Mouse (Mus musculus): ENCODE results near the gene Ypel4. TPM values are rescaled to one million over a fixed set of nuclear protein-coding genes. Genes with fewer than 3 reads are reported as not detected.
"Not testable (repeated sequence)": the region's sequence is repeated elsewhere in the genome, so short reads cannot be mapped to it uniquely, and the experiment has no call there.

Ypel4 gene
- polyA plus RNA-seq, 1 experiment from 2014 or later: 1.6 TPM

GRCm38 (mm10) chr2:84723856-84724255, 10.0 kb upstream of the Ypel4 start:
- Histone ChIP-seq H3K27me3 (ENCODE audit: control insufficient read depth, insufficient read depth, low read length) (no peaks in the 10 kb centered on the region), H3K4me1 (replicated peaks; ENCODE audit: control insufficient read depth, insufficient read depth) (0 out of 2 replicates have a peak, but pooled peaks cover 2% of the 10 kb centered on the region), H3K9ac (ENCODE audit: low read length) (no peak overlapping the region), H3K4me3 (ENCODE audit: low read depth, low read length) (no peak overlapping the region), H3K27ac (replicated peaks) (no peak overlapping the region), H3K4me2 (replicated peaks; ENCODE audit: low read depth) (no peak overlapping the region), H3K36me3 (ENCODE audit: control insufficient read depth, insufficient read depth, low read length) (peaks cover 6% of the 10 kb centered on the region), H3K9me3 (ENCODE audit: control insufficient read depth, low read length) (no peaks in the 10 kb centered on the region)
- ATAC-seq (ENCODE audit: low FRiP score, low TSS enrichment) (no peak), DNase-seq (ENCODE audit: low spot score) (no peak)
- TF ChIP-seq CTCF (IDR thresholded peaks at IDR 0.05; ENCODE audit: low read depth) (no peak), EP300 (optimal IDR thresholded peaks at IDR 0.05) (no peak)
- WGBS: 92% methylated on average over 14 of the region's 14 CpGs

DNA sequence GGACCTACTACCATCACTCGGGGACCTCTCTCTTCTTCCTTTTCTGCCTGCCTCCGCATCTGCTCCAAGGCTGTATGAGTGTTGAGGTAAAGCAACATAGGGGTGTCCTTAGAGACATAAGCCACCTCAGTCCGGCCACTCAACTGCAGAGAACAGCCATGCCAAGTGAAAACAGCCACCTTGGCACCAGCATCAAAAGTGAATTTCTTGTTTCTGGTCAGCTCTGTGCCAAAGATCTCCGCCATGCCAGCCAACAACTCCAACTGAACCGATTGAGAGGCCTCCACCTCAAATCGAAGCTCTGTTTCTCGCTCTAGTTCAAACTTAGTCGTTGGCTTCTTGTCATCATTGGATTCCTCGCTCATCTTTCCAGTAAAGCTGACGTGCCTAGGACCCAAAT, 8.1 kb upstream of the Ypel4 start:
- Histone ChIP-seq H3K9ac (ENCODE audit: low read length) (no peak overlapping the region), H3K9me3 (ENCODE audit: control insufficient read depth, low read length) (no peaks in the 10 kb centered on the region), H3K27me3 (ENCODE audit: control insufficient read depth, insufficient read depth, low read length) (no peaks in the 10 kb centered on the region), H3K4me1 (replicated peaks; ENCODE audit: control insufficient read depth, insufficient read depth) (0 out of 2 replicates have a peak, but pooled peaks cover 2% of the 10 kb centered on the region), H3K4me2 (replicated peaks; ENCODE audit: low read depth) (no peak overlapping the region), H3K36me3 (ENCODE audit: control insufficient read depth, insufficient read depth, low read length) (peaks cover 6% of the 10 kb centered on the region), H3K27ac (replicated peaks) (no peak overlapping the region), H3K4me3 (ENCODE audit: low read depth, low read length) (no peak overlapping the region)
- DNase-seq (ENCODE audit: low spot score) (no peak), ATAC-seq (ENCODE audit: low FRiP score, low TSS enrichment) (no peak)
- 91% methylated on average over 10 of the region's 10 CpGs for WGBS
- no peak for TF ChIP-seq CTCF (IDR thresholded peaks at IDR 0.05; ENCODE audit: low read depth)
- no peak for TF ChIP-seq EP300 (optimal IDR thresholded peaks at IDR 0.05)

- Histone ChIP-seq H3K27me3 (ENCODE audit: control insufficient read depth, insufficient read depth, low read length) (no peaks in the 10 kb centered on the region), H3K9ac (ENCODE audit: low read length) (peak overlapping the region; percentile 61), H3K9me3 (ENCODE audit: control insufficient read depth, low read length) (no peaks in the 10 kb centered on the region), H3K4me2 (replicated peaks; ENCODE audit: low read depth) (peak overlapping the region; percentile 74), H3K27ac (replicated peaks) (no peak overlapping the region), H3K4me3 (ENCODE audit: low read depth, low read length) (peak overlapping the region; percentile 63), H3K36me3 (ENCODE audit: control insufficient read depth, insufficient read depth, low read length) (peaks cover 6% of the 10 kb centered on the region), H3K4me1 (replicated peaks; ENCODE audit: control insufficient read depth, insufficient read depth) (0 out of 2 replicates have a peak, but pooled peaks cover 2% of the 10 kb centered on the region)
- 3% methylated on average over 9 of the region's 9 CpGs for WGBS
- TF ChIP-seq EP300 (optimal IDR thresholded peaks at IDR 0.05) (no peak), CTCF (IDR thresholded peaks at IDR 0.05; ENCODE audit: low read depth) (no peak)
- no peak for ATAC-seq (ENCODE audit: low FRiP score, low TSS enrichment)
- no peak for DNase-seq (ENCODE audit: low spot score)
Measured at GRCm38 (mm10) chr2:84726716-84727115, 7.1 kb upstream of the Ypel4 start.

DNA sequence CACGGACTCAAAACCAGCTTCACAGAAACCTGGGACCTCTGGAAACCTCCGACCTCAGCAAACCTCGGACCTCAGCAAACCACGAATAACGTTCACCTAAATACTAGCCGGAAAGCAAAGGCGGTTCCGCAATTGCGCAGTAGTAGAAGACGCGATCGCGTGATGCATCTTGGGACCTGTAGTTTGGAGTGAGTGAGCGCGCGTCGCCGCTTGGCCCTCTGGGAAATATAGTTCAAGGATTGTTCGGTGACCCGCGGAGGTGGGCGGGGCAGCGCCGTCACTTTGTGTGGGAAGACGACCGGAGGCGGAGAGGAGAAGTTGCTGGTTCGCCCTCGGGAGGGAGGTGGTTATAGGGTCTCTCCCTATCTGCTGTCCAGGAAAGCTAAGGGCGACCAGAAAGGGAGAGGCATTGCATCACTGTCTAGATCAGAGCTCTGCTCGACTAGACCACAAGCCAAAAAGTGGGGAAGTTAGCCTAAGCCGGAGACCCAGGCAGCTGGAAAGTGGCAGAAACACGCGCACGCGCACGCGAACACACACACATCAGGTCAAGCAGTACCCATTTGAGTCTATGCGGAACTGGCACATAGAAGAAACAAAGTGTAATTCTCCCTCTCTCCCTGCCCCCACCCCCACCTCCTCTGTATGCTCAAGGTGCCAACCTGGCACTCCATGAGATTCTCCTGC, 6.5 kb upstream of the Ypel4 start, which contains the start of gene Clp1:
TSS of gene Clp1 (minus strand) at position 179 of the 687 bp plus-strand sequence.
- 0 out of 2 replicates have a peak, but pooled peaks cover 2% of the 10 kb centered on the region for H3K4me1 ChIP-seq (replicated peaks; ENCODE audit: control insufficient read depth, insufficient read depth)
- no peaks in the 10 kb centered on the region for H3K9me3 ChIP-seq (ENCODE audit: control insufficient read depth, low read length)
- H3K9ac ChIP-seq (ENCODE audit: low read length): peak within 1 kb of the TSS; percentile 61
- ATAC-seq (ENCODE audit: low FRiP score, low TSS enrichment) (peak; percentile 98), DNase-seq (ENCODE audit: low spot score) (peak; percentile 98)
- no peaks in the 10 kb centered on the region for H3K27me3 ChIP-seq (ENCODE audit: control insufficient read depth, insufficient read depth, low read length)
- peak within 1 kb of the TSS; percentile 63 for H3K4me3 ChIP-seq (ENCODE audit: low read depth, low read length)
- TF ChIP-seq EP300 (optimal IDR thresholded peaks at IDR 0.05) (no peak), CTCF (IDR thresholded peaks at IDR 0.05; ENCODE audit: low read depth) (0 out of 2 replicates have a peak, but pooled peaks have one; percentile 2)
- peak within 1 kb of the TSS; percentile 74 for H3K4me2 ChIP-seq (replicated peaks; ENCODE audit: low read depth)
- under 1% methylated on average over 39 of the region's 39 CpGs for WGBS
- peak within 1 kb of the TSS; percentile 89 for H3K27ac ChIP-seq (replicated peaks)
- H3K36me3 ChIP-seq (ENCODE audit: control insufficient read depth, insufficient read depth, low read length): peaks cover 6% of the 10 kb centered on the region

DNA sequence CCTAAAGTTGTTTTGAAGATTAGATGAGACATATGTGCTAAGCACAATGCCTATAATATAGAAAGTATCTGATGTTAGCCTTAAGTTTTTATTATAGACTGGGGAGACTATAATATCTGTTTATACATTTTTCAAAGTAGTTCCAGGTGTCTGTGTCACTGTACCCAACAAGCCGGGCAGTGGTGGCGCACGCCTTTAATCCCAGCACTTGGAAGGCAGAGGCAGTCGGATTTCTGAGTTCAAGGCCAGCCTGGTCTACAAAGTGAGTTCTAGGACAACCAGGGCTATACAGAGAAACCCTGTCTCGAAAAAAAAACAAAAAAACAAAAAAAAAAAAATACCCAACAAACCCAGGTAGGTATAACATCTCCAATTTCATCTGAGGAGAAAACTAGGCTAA, 5.7 kb upstream of the Ypel4 start:
- H3K4me2 ChIP-seq (replicated peaks; ENCODE audit: low read depth); H3K27ac ChIP-seq (replicated peaks); H3K4me3 ChIP-seq (ENCODE audit: low read depth, low read length); ATAC-seq (ENCODE audit: low FRiP score, low TSS enrichment); H3K9ac ChIP-seq (ENCODE audit: low read length); H3K36me3 ChIP-seq (ENCODE audit: control insufficient read depth, insufficient read depth, low read length); H3K4me1 ChIP-seq (replicated peaks; ENCODE audit: control insufficient read depth, insufficient read depth); H3K27me3 ChIP-seq (ENCODE audit: control insufficient read depth, insufficient read depth, low read length); DNase-seq (ENCODE audit: low spot score); H3K9me3 ChIP-seq (ENCODE audit: control insufficient read depth, low read length): not testable (repeated sequence)
- 81% methylated on average over 5 of the region's 5 CpGs for WGBS

DNA sequence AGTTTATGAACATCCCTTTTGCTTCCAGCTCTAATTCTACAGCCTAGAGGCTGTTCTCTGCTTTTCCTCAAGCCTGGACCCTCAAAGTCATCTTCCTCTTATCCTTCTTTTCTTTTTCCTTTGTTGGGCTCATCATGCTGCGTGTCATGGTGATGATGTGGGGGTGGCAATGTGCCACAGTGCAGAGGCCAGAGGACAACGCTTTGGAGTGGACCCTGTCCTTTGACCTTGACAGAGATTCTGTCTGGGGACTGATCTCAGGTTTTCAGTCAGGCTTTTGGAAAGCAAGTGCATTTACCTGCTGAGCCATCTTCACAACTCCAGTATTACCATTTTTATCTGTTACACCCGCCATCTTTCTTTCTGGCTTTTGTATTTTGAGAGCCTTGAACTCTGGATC, 2.7 kb upstream of the Ypel4 start:
- H3K27ac ChIP-seq (replicated peaks): no peak overlapping the region
- no peak overlapping the region for H3K4me2 ChIP-seq (replicated peaks; ENCODE audit: low read depth)
- DNase-seq (ENCODE audit: low spot score) (no peak), ATAC-seq (ENCODE audit: low FRiP score, low TSS enrichment) (no peak)
- TF ChIP-seq EP300 (optimal IDR thresholded peaks at IDR 0.05) (no peak), CTCF (IDR thresholded peaks at IDR 0.05; ENCODE audit: low read depth) (no peak)
- H3K36me3 ChIP-seq (ENCODE audit: control insufficient read depth, insufficient read depth, low read length): no peaks in the 10 kb centered on the region
- 0 out of 2 replicates have a peak, but pooled peaks cover 2% of the 10 kb centered on the region for H3K27me3 ChIP-seq (ENCODE audit: control insufficient read depth, insufficient read depth, low read length)
- H3K9me3 ChIP-seq (ENCODE audit: control insufficient read depth, low read length): no peaks in the 10 kb centered on the region
- H3K4me3 ChIP-seq (ENCODE audit: low read depth, low read length): no peak overlapping the region
- H3K4me1 ChIP-seq (replicated peaks; ENCODE audit: control insufficient read depth, insufficient read depth): peaks cover under 1% of the 10 kb centered on the region; the same call in 1 of the 2 replicates
- H3K9ac ChIP-seq (ENCODE audit: low read length): no peak overlapping the region
- 72% methylated on average over 3 of the region's 3 CpGs for WGBS
